Mouse (Mus musculus) stomach, embryonic 16.5 days (tissue): ENCODE measurements around the gene 4931414P19Rik. TPM values are rescaled to one million over a fixed set of nuclear protein-coding genes. Genes with fewer than 3 reads are reported as not detected.
"Not testable (repeated sequence)": the region's sequence is repeated elsewhere in the genome, so short reads cannot be mapped to it uniquely, and the experiment has no call there.

Experiments
- ATAC-seq: fragments of 200-750 bp; cut with Nextera tagmentation; 2 replicates; pipeline ENCODE4 v1.8.0; 2017; ENCODE audit warnings: moderate number of reproducible peaks, moderate TSS enrichment; ENCODE audit not compliant: insufficient read depth, low FRiP score
- H3K27ac ChIP-seq: fragments of 300-500 bp; sonication (generic); 2 replicates; pipeline ENCODE4 v1.5.1; 2014; ENCODE audit warnings: low read length
- H3K27me3 ChIP-seq: fragments of 300-500 bp; sonication (generic); 2 replicates; pipeline ENCODE4 v1.6.1; 2014; ENCODE audit warnings: low read length, control low read depth, mixed read lengths; ENCODE audit not compliant: control insufficient read depth, insufficient read depth
- H3K36me3 ChIP-seq: fragments of 300-500 bp; sonication (generic); 2 replicates; pipeline ENCODE4 v1.6.1; 2014; ENCODE audit warnings: low read length; ENCODE audit not compliant: control insufficient read depth, insufficient read depth
- H3K4me1 ChIP-seq: fragments of 300-500 bp; sonication (generic); 2 replicates; pipeline ENCODE4 v1.6.1; 2014; ENCODE audit warnings: low read length, control low read depth, mixed read lengths; ENCODE audit not compliant: control insufficient read depth, insufficient read depth
- H3K4me2 ChIP-seq: fragments of 300-500 bp; sonication (generic); 2 replicates; pipeline ENCODE4 v1.6.1; 2014; ENCODE audit warnings: low read depth, low read length, mixed read lengths
- H3K4me3 ChIP-seq: fragments of 300-500 bp; sonication (generic); replicated peaks from 2 replicates; pipeline ENCODE4 v1.5.1; 2014; ENCODE audit warnings: mild to moderate bottlenecking, low read length
- H3K9ac ChIP-seq: fragments of 300-500 bp; sonication (generic); 2 replicates; pipeline ENCODE4 v1.6.1; 2014; ENCODE audit warnings: low read length
- H3K9me3 ChIP-seq: fragments of 300-500 bp; sonication (generic); replicated peaks from 2 replicates; pipeline ENCODE4 v1.6.1; 2016; ENCODE audit warnings: low read length, control low read depth; ENCODE audit not compliant: control insufficient read depth
- WGBS: fragments of 180-500 bp; shearing (Covaris S2); extraction: QIAGEN DNeasy Blood & Tissue Kit; methylation state at CpG from one replicate; pipeline ENCODE4 v1.1.7; 2014; 5-methylcytosine and 5-hydroxymethylcytosine counted together
- polyA plus RNA-seq: library from polyadenylated mRNA; unstranded; fragments of >200 nt; fragmentation: Nextera tagmentation; extraction: Ambion mirVana; gene quantifications from 2 replicates; pipeline ENCODE4 v1.2.1, GENCODE M21; 2015

Gene 4931414P19Rik
- polyA plus RNA-seq, 1 experiment from 2014 or later = 8.2 TPM

DNA sequence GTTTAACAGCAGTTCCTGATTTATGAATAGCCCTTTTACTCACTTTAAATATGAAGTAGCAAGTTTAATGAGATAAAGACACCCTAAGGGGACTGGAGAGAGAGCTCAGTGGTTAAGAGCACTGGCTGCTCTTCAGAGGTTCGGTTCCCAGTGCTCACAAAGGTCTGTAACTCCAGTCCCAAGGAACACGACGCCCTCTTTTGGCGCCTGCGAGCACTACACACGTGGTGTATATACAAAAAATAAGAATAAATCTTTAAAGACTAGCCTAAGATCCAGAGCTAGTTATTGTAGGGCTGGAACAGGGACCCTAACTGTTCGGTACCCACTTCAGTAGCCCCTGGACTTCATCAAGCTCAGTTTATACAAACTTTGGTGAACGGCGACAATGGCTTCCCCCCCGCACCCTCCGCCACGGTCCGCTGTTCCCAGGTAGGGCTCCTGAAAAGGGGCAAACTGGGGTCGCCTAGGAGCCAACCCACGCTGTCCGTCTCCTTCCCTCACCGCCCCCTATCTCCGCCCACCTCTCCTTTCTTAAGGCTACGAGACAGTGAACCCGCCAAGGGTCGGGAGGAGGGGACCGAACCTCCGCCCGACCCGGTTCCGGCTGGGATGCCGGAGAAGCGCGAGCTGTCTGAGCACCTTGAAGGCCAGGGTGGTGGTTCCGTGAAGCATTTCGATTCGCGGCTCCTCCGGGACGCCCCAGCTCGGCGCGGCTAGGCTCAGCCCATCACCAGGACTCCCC is 11.5 kb upstream of the 4931414P19Rik start:
- Histone ChIP-seq H3K36me3 (0 out of 2 replicates have a peak, but pooled peaks cover 4% of the 10 kb centered on the region), H3K4me1 (peaks cover 4% of the 10 kb centered on the region; the same call in 1 of the 2 replicates), H3K4me2 (peak overlapping the region; percentile 61), H3K9ac (peak overlapping the region; percentile 95), H3K9me3 (no peaks in the 10 kb centered on the region), H3K27me3 (no peaks in the 10 kb centered on the region), H3K27ac (peak overlapping the region; percentile 67), H3K4me3 (peak overlapping the region; percentile 91)
- 2% methylated on average over 38 of the region's 38 CpGs for WGBS
- ATAC-seq = peak; percentile 31

DNA sequence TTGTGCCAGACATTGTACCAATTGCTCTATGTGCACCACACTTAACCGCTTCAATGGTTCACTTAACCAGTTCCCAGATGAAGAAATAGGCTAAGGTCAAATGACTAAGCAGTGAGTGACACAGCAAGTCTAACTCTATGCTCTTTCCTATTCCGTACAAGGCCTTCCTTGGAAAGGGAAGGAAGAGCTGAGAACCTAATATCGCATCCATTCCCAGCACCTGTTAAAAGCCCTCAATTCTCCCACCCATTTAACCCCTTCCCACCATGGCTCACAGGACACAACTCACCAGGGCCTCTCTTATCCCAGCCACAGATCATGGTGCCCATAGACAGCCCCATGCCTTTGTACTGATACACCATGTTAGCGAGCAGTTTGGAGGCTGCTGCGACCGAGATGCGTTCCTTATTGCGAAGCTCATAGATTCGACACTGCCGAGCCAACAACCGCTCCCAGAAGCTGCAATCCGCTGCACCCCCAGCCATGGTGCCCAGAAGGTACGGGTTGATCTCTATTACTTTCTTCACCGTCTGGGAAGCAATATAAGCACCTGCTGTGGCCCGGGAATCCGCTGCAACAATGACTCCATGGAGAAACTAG is 10.5 kb upstream of the 4931414P19Rik start:
- Histone ChIP-seq H3K36me3 (0 out of 2 replicates have a peak, but pooled peaks cover 4% of the 10 kb centered on the region), H3K9me3 (no peaks in the 10 kb centered on the region), H3K9ac (no peak overlapping the region), H3K4me3 (no peak overlapping the region), H3K27me3 (no peaks in the 10 kb centered on the region), H3K27ac (no peak overlapping the region), H3K4me1 (peaks cover 4% of the 10 kb centered on the region; the same call in 1 of the 2 replicates), H3K4me2 (peak overlapping the region; percentile 61; the same call in 1 of the 2 replicates)
- ATAC-seq = no peak
- WGBS = 93% methylated on average over 16 of the region's 16 CpGs

DNA sequence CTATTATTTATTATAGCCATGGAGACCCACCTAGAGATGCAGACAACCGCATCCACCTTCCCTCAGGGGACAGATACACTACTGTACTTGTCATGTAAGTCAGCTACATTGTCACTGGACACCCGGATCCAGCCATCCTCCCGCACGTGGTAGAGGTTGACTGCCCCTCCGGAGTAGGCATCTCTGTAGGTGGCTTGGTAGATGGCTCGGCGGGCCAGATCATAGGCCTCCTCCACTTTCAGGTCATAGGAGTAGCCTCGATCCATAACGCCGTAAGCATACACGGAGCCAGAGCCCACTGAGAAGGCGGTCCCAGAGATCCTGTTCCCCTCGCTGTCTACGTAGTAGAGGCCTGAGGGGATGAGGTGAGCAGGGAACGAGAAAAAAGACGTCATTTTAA is 8.3 kb upstream of the 4931414P19Rik start:
- H3K9ac ChIP-seq, H3K27me3 ChIP-seq, H3K4me1 ChIP-seq, H3K4me3 ChIP-seq, H3K9me3 ChIP-seq, ATAC-seq, H3K36me3 ChIP-seq, H3K27ac ChIP-seq, H3K4me2 ChIP-seq: not testable (repeated sequence)
- WGBS = 95% methylated on average over 15 of the region's 16 CpGs

DNA sequence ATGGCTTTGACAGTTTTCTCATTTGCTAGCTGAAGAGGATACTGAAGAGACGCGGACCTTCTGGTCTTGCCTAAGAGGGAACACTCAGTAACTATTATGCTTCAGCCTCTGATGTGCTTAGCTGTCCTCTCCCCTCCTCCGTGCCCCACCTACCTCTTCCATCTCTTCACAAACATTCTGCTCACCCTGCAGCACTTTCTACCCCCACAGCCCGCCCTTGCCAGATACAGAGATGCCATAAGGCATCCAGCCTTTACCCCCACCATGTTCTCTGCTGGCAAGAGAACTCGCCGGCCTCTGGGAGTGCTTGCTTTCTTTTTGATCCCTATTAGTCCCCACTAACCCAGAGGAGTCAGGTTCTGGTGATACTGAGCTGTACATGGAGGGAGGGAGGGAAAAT is 4.9 kb upstream of the 4931414P19Rik start:
- 71% methylated on average over 6 of the region's 6 CpGs for WGBS
- no peaks in the 10 kb centered on the region for H3K27me3 ChIP-seq
- no peak for ATAC-seq
- 0 out of 2 replicates have a peak, but pooled peaks cover 4% of the 10 kb centered on the region for H3K36me3 ChIP-seq
- no peak overlapping the region for H3K9ac ChIP-seq
- no peaks in the 10 kb centered on the region for H3K9me3 ChIP-seq
- H3K4me1 ChIP-seq = no peaks in the 10 kb centered on the region
- no peak overlapping the region for H3K4me3 ChIP-seq
- H3K4me2 ChIP-seq = no peak overlapping the region
- H3K27ac ChIP-seq = no peak overlapping the region

DNA sequence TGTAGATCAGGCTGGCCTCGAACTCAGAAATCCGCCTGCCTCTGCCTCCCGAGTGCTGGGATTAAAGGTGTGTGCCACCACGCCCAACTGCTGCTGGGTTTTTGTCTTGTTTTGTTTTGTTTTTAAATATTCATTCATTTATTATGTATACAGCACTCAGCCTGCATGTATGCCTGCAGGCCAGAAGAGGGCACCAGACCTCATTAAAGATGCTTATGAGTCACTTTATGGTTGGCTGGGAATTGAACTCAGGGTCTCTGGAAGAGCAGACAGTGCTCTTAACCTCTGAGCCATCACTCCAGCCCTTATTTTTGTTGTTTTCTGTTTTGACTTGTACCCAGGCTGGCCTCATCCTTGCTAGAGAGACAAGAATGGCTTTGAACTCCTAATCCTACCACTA is 4.2 kb upstream of the 4931414P19Rik start:
- Histone ChIP-seq H3K4me2 (no peak overlapping the region), H3K4me1 (0 out of 2 replicates have a peak, but pooled peaks cover 2% of the 10 kb centered on the region), H3K9ac (no peak overlapping the region), H3K4me3 (no peak overlapping the region), H3K9me3 (no peaks in the 10 kb centered on the region), H3K27ac (no peak overlapping the region), H3K36me3 (0 out of 2 replicates have a peak, but pooled peaks cover 4% of the 10 kb centered on the region), H3K27me3 (no peaks in the 10 kb centered on the region)
- 76% methylated on average over 4 of the region's 4 CpGs for WGBS
- ATAC-seq = no peak

DNA sequence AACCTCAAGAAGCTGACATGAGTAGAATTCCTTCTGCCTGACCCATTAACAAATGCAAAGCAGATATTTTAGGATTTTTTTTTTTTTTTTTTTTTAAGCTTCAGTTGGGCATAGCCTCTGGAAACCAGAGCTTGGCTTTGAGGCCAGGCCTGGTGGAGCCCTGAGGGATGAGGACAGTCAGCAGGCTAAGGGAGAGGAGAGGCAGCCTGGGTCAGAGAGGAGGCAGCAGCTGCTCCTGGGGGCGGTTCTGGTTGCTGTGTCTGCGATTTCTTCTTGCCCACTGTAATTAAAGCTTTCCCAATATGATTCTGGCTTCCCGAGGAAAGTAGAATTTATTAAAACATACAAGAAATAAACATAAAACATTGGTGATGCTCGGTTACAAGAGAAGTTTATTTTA is 3.5 kb upstream of the 4931414P19Rik start:
- Histone ChIP-seq H3K27me3 (no peaks in the 10 kb centered on the region), H3K4me3 (no peak overlapping the region), H3K4me1 (0 out of 2 replicates have a peak, but pooled peaks cover 5% of the 10 kb centered on the region), H3K9me3 (no peaks in the 10 kb centered on the region), H3K4me2 (no peak overlapping the region), H3K9ac (no peak overlapping the region), H3K27ac (no peak overlapping the region), H3K36me3 (0 out of 2 replicates have a peak, but pooled peaks cover 4% of the 10 kb centered on the region)
- WGBS = 58% methylated on average over 4 of the region's 4 CpGs
- ATAC-seq = no peak

DNA sequence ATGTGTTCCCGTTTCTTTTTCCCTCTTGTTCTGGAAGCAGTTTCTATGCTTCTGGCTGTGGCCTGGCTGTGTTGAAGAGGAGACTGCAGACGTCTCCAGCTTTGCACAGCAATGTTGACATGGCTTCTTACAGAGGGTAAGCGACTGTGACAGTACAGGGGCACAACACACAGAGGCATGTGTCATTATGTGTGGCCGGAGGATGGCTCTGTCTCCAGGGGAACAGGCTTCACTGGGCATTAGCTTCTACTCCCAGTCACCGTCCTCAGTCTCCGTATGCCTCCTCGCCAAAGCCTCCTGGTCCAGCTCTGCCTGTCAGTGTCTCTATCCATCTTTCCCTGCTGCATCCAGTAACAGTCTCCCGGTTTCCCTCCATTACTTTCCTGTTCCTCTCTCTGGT is 1.4 kb upstream of the 4931414P19Rik start:
- no peak for ATAC-seq
- no peak overlapping the region for H3K4me2 ChIP-seq
- peaks cover 12% of the 10 kb centered on the region for H3K4me1 ChIP-seq
- 0 out of 2 replicates have a peak overlapping the region, but pooled peaks have one; percentile 14 for H3K9ac ChIP-seq
- H3K36me3 ChIP-seq = no peaks in the 10 kb centered on the region
- WGBS = 46% methylated on average over 8 of the region's 8 CpGs
- no peak overlapping the region for H3K27ac ChIP-seq
- H3K4me3 ChIP-seq = no peak overlapping the region
- no peaks in the 10 kb centered on the region for H3K9me3 ChIP-seq
- no peaks in the 10 kb centered on the region for H3K27me3 ChIP-seq

DNA sequence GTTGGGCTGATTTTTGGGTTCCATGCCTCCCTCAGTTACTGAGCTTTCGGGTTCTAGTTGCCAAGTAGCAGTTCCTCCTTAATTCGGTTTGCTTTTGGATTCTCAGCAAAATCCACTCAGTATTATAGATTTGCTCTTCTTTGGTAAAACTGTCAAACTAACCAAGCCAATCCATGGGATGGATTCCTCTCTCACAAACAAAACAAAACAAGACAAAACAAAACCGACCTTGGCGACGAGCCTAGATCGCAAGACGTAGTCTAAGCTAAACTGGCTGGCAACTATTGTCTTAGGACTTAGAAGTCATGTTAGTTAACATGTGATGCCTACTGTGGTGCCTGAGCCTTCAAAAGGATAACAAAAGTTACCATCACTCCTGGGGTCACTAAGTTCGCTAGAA is 2.1 kb downstream of the 4931414P19Rik start:
- WGBS = 80% methylated on average over 8 of the region's 8 CpGs
- no peaks in the 10 kb centered on the region for H3K9me3 ChIP-seq
- peak overlapping the region; percentile 66 for H3K4me3 ChIP-seq
- no peak for ATAC-seq
- no peaks in the 10 kb centered on the region for H3K36me3 ChIP-seq
- no peaks in the 10 kb centered on the region for H3K27me3 ChIP-seq
- peak overlapping the region; percentile 46 for H3K4me2 ChIP-seq
- H3K4me1 ChIP-seq = peaks cover 12% of the 10 kb centered on the region
- peak overlapping the region; percentile 70 for H3K27ac ChIP-seq
- H3K9ac ChIP-seq = no peak overlapping the region

DNA sequence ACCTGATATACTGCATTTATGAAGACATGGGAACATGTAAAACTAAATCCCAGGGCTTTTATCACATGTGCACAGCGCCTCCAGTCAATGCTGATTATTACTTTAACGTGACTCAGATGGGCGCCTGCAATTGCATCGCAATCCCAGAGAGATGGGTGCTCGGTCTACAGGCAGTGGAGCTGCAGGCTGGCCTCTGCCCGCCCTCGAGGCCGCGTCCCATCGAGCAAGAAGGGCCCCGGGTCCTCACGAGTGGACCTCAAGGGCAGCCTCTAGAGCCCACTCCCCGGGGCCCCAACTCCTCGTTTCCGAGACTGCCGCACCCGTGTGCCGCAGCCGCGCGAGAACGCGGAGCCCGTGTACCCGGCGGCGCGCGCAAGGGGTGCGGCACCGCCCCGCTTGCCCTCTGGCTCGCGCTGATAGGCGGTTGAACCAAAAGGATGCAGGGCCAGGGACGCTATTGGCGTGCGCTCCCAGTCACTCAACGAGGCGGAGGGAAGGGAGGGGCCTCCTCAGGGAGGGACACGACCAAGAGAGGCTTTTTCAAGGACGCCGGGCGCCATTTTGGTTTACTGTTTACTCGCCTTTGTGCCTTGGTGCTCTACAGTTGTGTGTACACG is 2.6 kb downstream of the 4931414P19Rik start:
- no peaks in the 10 kb centered on the region for H3K27me3 ChIP-seq
- under 1% methylated on average over 46 of the region's 46 CpGs for WGBS
- H3K9ac ChIP-seq = peak overlapping the region; percentile 85
- H3K36me3 ChIP-seq = no peaks in the 10 kb centered on the region
- peak overlapping the region; percentile 66 for H3K4me3 ChIP-seq
- peak overlapping the region; percentile 46 for H3K4me2 ChIP-seq
- H3K27ac ChIP-seq = peak overlapping the region; percentile 94
- H3K9me3 ChIP-seq = no peaks in the 10 kb centered on the region
- ATAC-seq = peak; percentile 100
- peaks cover 12% of the 10 kb centered on the region for H3K4me1 ChIP-seq
